Mouse (Mus musculus): ENCODE measurements around the gene Ube2s. TPM values are rescaled to one million over a fixed set of nuclear protein-coding genes. Genes with fewer than 3 reads are reported as not detected.
"Not testable (repeated sequence)": the region's sequence is repeated elsewhere in the genome, so short reads cannot be mapped to it uniquely, and the experiment has no call there.

The Ube2s gene
- total and polyA plus RNA-seq, 3 experiments: 171 to 538 (median 210) TPM

DNA sequence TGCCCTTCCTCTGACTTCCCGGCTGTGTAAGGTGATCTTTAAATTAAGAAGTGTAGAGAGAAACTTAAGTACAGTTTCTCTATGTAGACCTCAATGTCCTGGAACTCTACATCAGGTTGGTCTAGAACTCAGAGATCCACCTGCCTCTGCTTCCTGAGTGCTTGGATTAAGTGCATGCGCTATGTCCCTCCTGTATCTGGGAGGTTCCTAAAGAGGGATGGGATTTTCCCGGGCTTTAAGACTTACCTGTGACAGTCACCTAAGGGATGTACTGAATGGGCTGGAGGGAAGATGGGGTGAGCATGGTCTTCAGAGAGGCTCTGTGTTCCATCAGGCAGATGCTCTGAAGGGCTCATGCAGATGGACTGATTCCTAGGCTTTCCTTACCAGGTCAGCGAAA lies 18.7 kb downstream of the Ube2s start:
- no peak for ATAC-seq (ENCODE audit: extremely low read depth, insufficient number of reproducible peaks, low FRiP score, poor library complexity, severe bottlenecking)
- Histone ChIP-seq H3K27me3 (ENCODE audit: insufficient read depth, low read length) (no peaks in the 10 kb centered on the region), H3K4me1 (ENCODE audit: insufficient read depth, low read depth, low read length) (peaks cover 43% of the 10 kb centered on the region), H3K4me3 (ENCODE audit: low read depth, low read length) (peak overlapping the region; percentile 84), H3K36me3 (replicated peaks) (peaks cover 55% of the 10 kb centered on the region), H3K9me3 (replicated peaks) (no peaks in the 10 kb centered on the region)
- TF ChIP-seq GATA2 (IDR thresholded peaks at IDR 0.05; ENCODE audit: borderline replicate concordance, low read depth, low read length): no peak
- TF ChIP-seq POLR2AphosphoS5 (IDR thresholded peaks at IDR 0.05; ENCODE audit: insufficient replicate concordance, low read depth, low read length): no peak
- TF ChIP-seq TAL1 (conservative IDR thresholded peaks at IDR 0.05; ENCODE audit: low read depth, low read length): no peak
- no peak for TF ChIP-seq GATA1 (IDR thresholded peaks at IDR 0.05; ENCODE audit: borderline replicate concordance, low read length)
- no peak for TF ChIP-seq CTCF (IDR thresholded peaks at IDR 0.05; ENCODE audit: low read depth, low read length)
- DNase-seq (ENCODE audit: low spot score): no peak

DNA sequence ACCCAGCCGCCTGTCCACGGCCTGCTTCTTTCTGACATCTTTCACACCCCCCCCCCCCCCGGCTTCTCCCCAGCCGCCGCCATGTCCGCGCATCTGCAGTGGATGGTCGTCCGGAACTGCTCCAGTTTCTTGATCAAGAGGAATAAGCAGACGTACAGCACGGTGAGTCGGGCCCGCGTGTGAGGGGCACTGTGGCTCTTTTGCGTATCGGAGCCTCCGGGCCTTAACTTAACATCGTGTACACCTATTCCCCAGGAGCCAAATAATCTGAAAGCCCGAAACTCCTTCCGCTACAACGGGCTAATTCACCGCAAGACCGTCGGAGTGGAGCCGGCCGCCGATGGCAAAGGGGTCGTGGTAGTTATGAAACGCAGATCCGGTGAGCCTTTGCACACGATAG lies 19.1 kb downstream of the Ube2s start:
- DNase-seq (ENCODE audit: low spot score); H3K27me3 ChIP-seq (ENCODE audit: insufficient read depth, low read length); H3K9me3 ChIP-seq (replicated peaks); ATAC-seq (ENCODE audit: extremely low read depth, insufficient number of reproducible peaks, low FRiP score, poor library complexity, severe bottlenecking): not testable (repeated sequence)
- peaks cover 47% of the 10 kb centered on the region for H3K4me1 ChIP-seq (ENCODE audit: insufficient read depth, low read depth, low read length)
- peaks cover 51% of the 10 kb centered on the region for H3K36me3 ChIP-seq (replicated peaks)
- H3K4me3 ChIP-seq (ENCODE audit: low read depth, low read length): peak overlapping the region; percentile 84

DNA sequence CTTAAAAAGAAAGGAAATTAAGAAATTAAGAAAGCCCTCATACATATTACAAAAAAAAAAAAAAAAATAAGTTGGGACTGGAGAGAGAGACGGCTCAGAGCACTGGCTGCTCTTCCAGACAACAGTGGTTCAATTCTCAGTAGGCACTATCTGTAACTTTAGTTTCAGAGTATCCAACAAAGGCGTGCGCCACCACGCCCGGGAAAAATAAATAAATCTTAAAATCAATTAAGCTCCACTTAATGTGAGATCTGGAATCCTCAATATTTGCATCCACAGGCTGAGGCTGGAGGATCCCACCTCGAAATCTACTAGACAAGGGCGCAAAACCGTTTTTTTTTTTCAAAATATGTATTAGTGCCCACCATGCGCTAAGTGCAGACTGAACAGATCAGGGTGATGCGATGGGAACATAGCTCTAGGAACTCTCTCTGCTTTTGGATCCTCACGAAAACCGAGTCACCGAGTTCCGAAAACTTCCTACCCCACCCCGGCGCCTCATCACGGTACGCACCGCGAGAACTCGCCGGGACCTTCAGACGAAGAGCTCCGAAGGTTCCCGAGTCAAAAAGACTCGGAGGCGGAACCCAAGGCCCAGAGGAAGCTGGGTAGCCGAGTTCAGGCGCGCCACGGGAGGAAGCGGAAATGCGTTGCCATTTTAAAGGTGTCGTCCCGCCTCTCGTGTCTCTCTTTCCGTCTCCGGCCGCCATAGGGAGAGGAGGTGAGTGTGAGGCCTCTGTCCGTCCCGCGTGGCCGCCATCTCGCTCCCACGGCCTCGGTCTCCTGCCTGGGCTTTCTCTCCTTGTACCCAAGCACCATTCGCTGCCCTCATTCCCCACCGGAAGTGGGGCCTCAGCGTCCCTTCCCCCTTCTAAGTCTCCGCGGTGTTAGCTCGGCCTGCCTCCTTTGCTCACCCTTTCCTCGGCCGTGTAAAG lies 19.8 kb downstream of the Ube2s start, which contains the start of gene Rpl28:
Gene Rpl28 (plus strand): TSS at position 597 of the 935 bp plus-strand sequence.
- H3K4me3 ChIP-seq (ENCODE audit: low read depth, low read length): peak within 1 kb of the TSS; percentile 84
- peaks cover 46% of the 10 kb centered on the region for H3K36me3 ChIP-seq (replicated peaks)
- no peaks in the 10 kb centered on the region for H3K27me3 ChIP-seq (ENCODE audit: insufficient read depth, low read length)
- peaks cover 52% of the 10 kb centered on the region for H3K4me1 ChIP-seq (ENCODE audit: insufficient read depth, low read depth, low read length)
- no peaks in the 10 kb centered on the region for H3K9me3 ChIP-seq (replicated peaks)
- ATAC-seq (ENCODE audit: extremely low read depth, insufficient number of reproducible peaks, low FRiP score, poor library complexity, severe bottlenecking) (peak; percentile 68), DNase-seq (ENCODE audit: low spot score) (peak; percentile 83)
- no peak for TF ChIP-seq CTCF (IDR thresholded peaks at IDR 0.05; ENCODE audit: low read depth, low read length)
- TF ChIP-seq GATA1 (IDR thresholded peaks at IDR 0.05; ENCODE audit: borderline replicate concordance, low read length): no peak
- TF ChIP-seq POLR2AphosphoS5 (IDR thresholded peaks at IDR 0.05; ENCODE audit: insufficient replicate concordance, low read depth, low read length): peak; percentile 93
- TF ChIP-seq GATA2 (IDR thresholded peaks at IDR 0.05; ENCODE audit: borderline replicate concordance, low read depth, low read length): no peak

DNA sequence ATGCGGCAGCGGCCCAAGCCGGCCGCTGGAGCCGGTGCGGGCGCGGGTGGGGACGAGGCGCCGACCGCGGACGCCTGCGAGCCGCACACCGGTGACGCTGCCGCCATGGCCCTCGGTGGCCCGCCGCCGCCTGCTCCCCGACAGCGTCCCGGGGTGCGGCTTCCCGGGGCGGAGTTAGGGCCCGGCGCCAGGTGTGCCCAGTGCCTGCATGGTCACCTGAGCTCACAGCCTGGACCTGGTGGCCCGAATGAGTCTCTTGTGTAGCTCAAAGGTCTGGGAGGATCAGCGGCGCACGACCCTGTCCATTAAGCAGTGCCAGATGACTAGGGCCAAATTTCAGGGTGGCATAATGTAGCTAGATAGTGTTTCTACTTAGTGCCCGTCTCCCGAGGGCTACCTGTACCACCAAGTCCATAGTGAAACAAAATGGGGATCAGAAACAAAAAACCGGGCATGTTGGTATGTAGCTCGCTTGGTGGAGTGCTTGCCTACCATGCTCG lies 22.9 kb downstream of the Ube2s start, which contains the start of gene Tmem238:
Gene Tmem238 (minus strand): TSS at position 221 of the 500 bp plus-strand sequence.
- TF ChIP-seq CTCF (IDR thresholded peaks at IDR 0.05; ENCODE audit: low read depth, low read length) (no peak), GATA1 (IDR thresholded peaks at IDR 0.05; ENCODE audit: borderline replicate concordance, low read length) (no peak), POLR2AphosphoS5 (IDR thresholded peaks at IDR 0.05; ENCODE audit: insufficient replicate concordance, low read depth, low read length) (no peak), GATA2 (IDR thresholded peaks at IDR 0.05; ENCODE audit: borderline replicate concordance, low read depth, low read length) (no peak), TAL1 (conservative IDR thresholded peaks at IDR 0.05; ENCODE audit: low read depth, low read length) (no peak)
- DNase-seq (ENCODE audit: low spot score) (peak; percentile 57), ATAC-seq (ENCODE audit: extremely low read depth, insufficient number of reproducible peaks, low FRiP score, poor library complexity, severe bottlenecking) (no peak)
- no peaks in the 10 kb centered on the region for H3K27me3 ChIP-seq (ENCODE audit: insufficient read depth, low read length)
- H3K36me3 ChIP-seq (replicated peaks): peaks cover 46% of the 10 kb centered on the region
- H3K4me3 ChIP-seq (ENCODE audit: low read depth, low read length): peak within 1 kb of the TSS; percentile 83
- H3K9me3 ChIP-seq (replicated peaks): no peaks in the 10 kb centered on the region
- peaks cover 60% of the 10 kb centered on the region for H3K4me1 ChIP-seq (ENCODE audit: insufficient read depth, low read depth, low read length)

DNA sequence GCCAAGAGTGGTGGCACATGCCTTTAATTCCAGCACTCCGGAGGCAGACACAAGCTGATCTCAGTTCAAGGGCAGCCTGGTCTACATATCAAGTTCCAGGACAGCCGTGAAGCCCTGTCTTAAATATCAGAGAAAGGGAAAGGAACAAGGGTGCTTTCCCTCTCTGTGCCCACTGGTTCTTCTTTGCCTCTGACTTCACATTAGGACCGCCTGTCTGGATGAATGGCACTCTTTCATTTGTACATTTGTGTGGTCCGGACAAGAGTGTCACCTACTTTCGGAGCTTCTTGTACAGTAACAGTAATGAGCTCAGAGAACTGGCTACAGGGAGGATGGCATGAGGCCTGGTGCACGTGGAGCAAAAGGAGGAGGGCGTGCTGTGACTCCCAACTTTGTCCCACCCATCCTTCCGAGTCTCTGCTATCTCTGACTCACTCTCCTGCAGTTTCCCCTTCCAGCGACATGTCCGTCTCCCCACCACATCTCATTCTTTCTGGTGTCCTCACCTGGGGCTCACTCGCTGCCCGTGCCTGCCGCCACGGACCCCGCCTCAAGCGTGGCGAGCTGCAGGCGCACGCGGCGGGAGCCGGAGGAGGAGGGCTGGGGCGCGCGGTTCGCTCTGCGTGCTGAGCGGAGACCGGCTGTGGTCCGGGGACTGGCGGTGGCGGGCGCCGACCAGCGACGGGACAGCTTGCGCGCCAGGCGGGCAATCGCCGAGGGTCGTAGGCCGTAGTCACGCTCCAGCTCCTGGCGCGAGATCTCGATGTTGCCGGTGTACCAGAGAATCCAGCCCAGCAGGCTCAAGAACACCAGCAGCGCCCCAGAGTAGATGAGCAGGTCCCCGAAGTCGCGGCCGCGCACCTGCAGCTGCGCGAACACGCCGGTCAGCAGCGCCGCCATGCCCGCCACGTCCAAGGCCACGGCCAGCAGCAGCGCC lies 23.6 kb downstream of the Ube2s start:
- H3K9me3 ChIP-seq (replicated peaks): no peaks in the 10 kb centered on the region
- peaks cover 46% of the 10 kb centered on the region for H3K36me3 ChIP-seq (replicated peaks)
- H3K4me1 ChIP-seq (ENCODE audit: insufficient read depth, low read depth, low read length): peaks cover 60% of the 10 kb centered on the region
- H3K27me3 ChIP-seq (ENCODE audit: insufficient read depth, low read length): no peaks in the 10 kb centered on the region
- ATAC-seq (ENCODE audit: extremely low read depth, insufficient number of reproducible peaks, low FRiP score, poor library complexity, severe bottlenecking) (peak; percentile 30; the same call in 1 of the 2 replicates), DNase-seq (ENCODE audit: low spot score) (peak; percentile 78)
- TF ChIP-seq GATA1 (IDR thresholded peaks at IDR 0.05; ENCODE audit: borderline replicate concordance, low read length): no peak
- 0 out of 2 replicates have a peak, but pooled peaks have one; percentile 30 for TF ChIP-seq POLR2AphosphoS5 (IDR thresholded peaks at IDR 0.05; ENCODE audit: insufficient replicate concordance, low read depth, low read length)
- H3K4me3 ChIP-seq (ENCODE audit: low read depth, low read length): peak overlapping the region; percentile 83
